Mouse (Mus musculus): ENCODE results near the gene Rnaseh2a.

The Rnaseh2a gene

GRCm38 (mm10) chr8:84907037-84907436, 62.5 kb downstream of the Rnaseh2a start:
- DNase-seq (ENCODE audit: low read depth, low spot score) = no peak
